Mouse (Mus musculus) bone marrow macrophage, adult 2 months (primary cell): ENCODE measurements at regions not wholly inside any gene's neighbourhood (a gene's known extent, or its start where the extent isn't known, plus 50 kb on each side); places are given as distances from the start of the nearest gene placed in this dataset.

Experiments
- CTCF ChIP-seq: IDR thresholded peaks from 2 replicates; pipeline ENCODE4 v1.5.1; 2012; ENCODE audit warnings: low read depth, mild to moderate bottlenecking, low read length, moderate library complexity
- POLR2A ChIP-seq: IDR thresholded peaks from 2 replicates; pipeline ENCODE4 v1.6.1; 2012; ENCODE audit warnings: mild to moderate bottlenecking, low read depth, low read length, borderline replicate concordance

DNA sequence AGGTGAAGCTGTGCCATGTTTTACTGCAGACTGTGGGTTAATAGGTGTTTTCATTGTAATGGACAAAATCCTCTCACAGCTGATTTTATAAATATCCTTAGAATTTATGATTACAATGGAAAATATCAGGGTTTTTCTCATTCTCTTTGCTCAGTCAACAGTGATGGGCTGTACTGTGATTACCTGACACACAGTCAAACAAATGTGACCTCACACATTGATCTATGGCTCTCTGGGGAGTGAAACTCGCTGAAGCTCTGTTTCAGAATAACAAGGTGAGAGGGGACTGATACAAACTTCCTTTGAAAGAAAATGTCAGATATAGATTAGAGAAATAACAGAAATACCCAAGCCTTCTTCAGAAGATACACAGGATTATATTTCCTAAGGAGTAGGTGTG is 1253.3 kb upstream of the Cited2 start:
- no peak for TF ChIP-seq POLR2A
- no peak for TF ChIP-seq CTCF
